Mouse (Mus musculus) right cerebral cortex, postnatal 10 days (tissue): ENCODE results near the gene Slf2.
A peak's percentile ranks its signal among the peaks of the same experiment; 100 is the strongest.

ENCODE experiments used
- DNase-seq, 2 experiments: peaks; one replicate each; pipeline ENCODE4 v3.0.0; 2021; ENCODE audit warnings: low spot score in 2 of 2

The Slf2 gene

GRCm38 (mm10) chr19:45030746-45031693, 100.1 kb downstream of the Slf2 start:
- DNase-seq: peak; percentile 83 to 88

- DNase-seq: peak; percentile 76 to 80
These were observed 100.8 kb downstream of the Slf2 start for GRCm38 (mm10) chr19:45031780-45032179.
